24 mouse cellular contexts compared by ENCODE assay signal in the genomic region with DNA sequence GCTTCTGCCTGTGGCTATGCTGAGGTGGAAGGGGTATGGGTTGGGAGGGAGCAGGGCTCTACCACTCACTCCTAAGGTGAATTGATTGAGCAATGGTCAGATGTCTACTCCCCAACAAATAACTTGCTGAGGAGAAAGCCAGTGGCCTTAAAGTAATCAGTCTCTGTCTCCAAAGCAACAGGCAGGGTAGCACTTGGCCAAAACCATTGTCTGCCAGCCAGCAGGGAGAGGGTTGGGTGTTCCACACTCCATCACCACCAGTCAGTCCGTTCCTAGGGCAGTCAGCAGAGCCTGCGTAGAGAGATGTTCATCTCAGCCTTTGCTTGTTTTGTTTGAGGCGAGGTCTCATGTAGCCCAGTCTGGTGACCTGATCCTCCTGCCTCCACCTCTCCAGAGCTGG.
"Had no signal": no experiment of that assay in that cellular context is flagged by ENCODE, and none has a peak within 500 bp of the region (broad histone marks: within the 10 kb centered on the region; RNA-seq: fewer than 3 reads in every experiment).

No protein-coding gene starts in this region.

- DNase-seq: gastrocnemius, postnatal 14 days; gastrocnemius, postnatal 36 days; heart, adult 11 months; heart, adult 2 months; heart, postnatal 14 days; heart, postnatal 36 days; kidney, adult 11 months; kidney, adult 9 months; kidney, postnatal 36 days; layer of hippocampus, adult 9-11 months; layer of hippocampus, postnatal 36 days; left cerebral cortex, postnatal 4 days had no signal

- H3K9ac ChIP-seq: heart, embryonic 13.5 days; heart, embryonic 15.5 days; hindbrain, embryonic 13.5 days; hindbrain, embryonic 15.5 days; kidney, embryonic 15.5 days; limb, embryonic 13.5 days; limb, embryonic 15.5 days; liver, embryonic 12.5 days; liver, embryonic 14.5 days had no signal

- H3K4me1 ChIP-seq: heart, embryonic 13.5 days; heart, embryonic 15.5 days; kidney, embryonic 15.5 days had no signal

- ATAC-seq: intestine, embryonic 16.5 days; liver, embryonic 12.5 days had no signal

- H3K4me3 ChIP-seq: heart, adult 2 months; heart, embryonic 13.5 days; heart, embryonic 15.5 days; hindbrain, embryonic 13.5 days; hindbrain, embryonic 15.5 days; kidney, embryonic 15.5 days; limb, embryonic 13.5 days; limb, embryonic 15.5 days; liver, embryonic 12.5 days had no signal

- H3K27ac ChIP-seq: heart, adult 2 months; heart, embryonic 13.5 days; heart, embryonic 15.5 days; hindbrain, embryonic 13.5 days; hindbrain, embryonic 15.5 days; kidney, embryonic 15.5 days; kidney, postnatal 0 days; limb, embryonic 13.5 days; limb, embryonic 15.5 days; liver, embryonic 12.5 days; liver, embryonic 14.5 days had no signal

- H3K36me3 ChIP-seq: heart, embryonic 13.5 days; heart, embryonic 15.5 days; hindbrain, embryonic 13.5 days; hindbrain, embryonic 15.5 days; kidney, embryonic 15.5 days; limb, embryonic 13.5 days; limb, embryonic 15.5 days; liver, embryonic 12.5 days had no signal

- H3K27me3 ChIP-seq: hindbrain, embryonic 13.5 days; hindbrain, embryonic 15.5 days; kidney, embryonic 15.5 days; limb, embryonic 13.5 days; limb, embryonic 15.5 days had no signal

- H3K4me2 ChIP-seq: heart, embryonic 11.5 days; heart, embryonic 13.5 days; heart, embryonic 15.5 days; hindbrain, embryonic 13.5 days; hindbrain, embryonic 15.5 days; kidney, embryonic 15.5 days; limb, embryonic 13.5 days; limb, embryonic 15.5 days; liver, embryonic 12.5 days had no signal

- H3K9me3 ChIP-seq: heart, embryonic 13.5 days; heart, embryonic 15.5 days; hindbrain, embryonic 13.5 days; hindbrain, embryonic 15.5 days; kidney, embryonic 15.5 days; limb, embryonic 13.5 days; limb, embryonic 15.5 days; liver, embryonic 12.5 days had no signal
